Mouse (Mus musculus) gastrocnemius, postnatal 10 days (tissue): ENCODE measurements around the gene Git1. TPM values are rescaled to one million over a fixed set of nuclear protein-coding genes. Genes with fewer than 3 reads are reported as not detected.

Experiments
- DNase-seq: peaks from one replicate; pipeline ENCODE4 v3.0.0; 2021; ENCODE audit warnings: mixed read lengths
- total RNA-seq, 2 experiments: library from RNA; stranded (reverse); gene quantifications; 2 replicates each; pipeline ENCODE4 v1.2.3; 2021

Gene Git1
- total RNA-seq, 2 experiments from 2014 or later: 31.5 to 39.9 TPM

- peak; percentile 3 for DNase-seq
Measured at GRCm38 (mm10) chr11:77483043-77483442, 10.3 kb upstream of the Git1 start.

- DNase-seq: no peak
Measured at GRCm38 (mm10) chr11:77483510-77484255, 9.7 kb upstream of the Git1 start.

GRCm38 (mm10) chr11:77485229-77485628 is 8.1 kb upstream of the Git1 start:
- DNase-seq: no peak

- DNase-seq: no peak
Measured at GRCm38 (mm10) chr11:77486798-77487197, 6.6 kb upstream of the Git1 start.

GRCm38 (mm10) chr11:77488771-77489581 is 4.4 kb upstream of the Git1 start:
- DNase-seq: no peak

- peak; percentile 74 for DNase-seq
Measured at GRCm38 (mm10) chr11:77489591-77490235, 3.6 kb upstream of the Git1 start, which contains the start of gene Ankrd13b. Gene Ankrd13b (minus strand): TSS chr11:77489678.

GRCm38 (mm10) chr11:77490451-77490850 is 2.9 kb upstream of the Git1 start:
- no peak for DNase-seq

GRCm38 (mm10) chr11:77491123-77491501 is 2.2 kb upstream of the Git1 start:
- peak; percentile 92 for DNase-seq

- DNase-seq: peak; percentile 71
Measured at GRCm38 (mm10) chr11:77491502-77492291, 1.7 kb upstream of the Git1 start.

GRCm38 (mm10) chr11:77492311-77492871 is 971 bp upstream of the Git1 start:
- no peak for DNase-seq

- peak; percentile 93 for DNase-seq
Measured at GRCm38 (mm10) chr11:77492911-77493332, 440 bp upstream of the Git1 start.

- no peak for DNase-seq
Measured at GRCm38 (mm10) chr11:77494344-77494676, 948 bp downstream of the Git1 start.

GRCm38 (mm10) chr11:77494782-77495181 is 1.4 kb downstream of the Git1 start:
- no peak for DNase-seq

GRCm38 (mm10) chr11:77495507-77495906 is 2.1 kb downstream of the Git1 start:
- DNase-seq: no peak

GRCm38 (mm10) chr11:77497341-77497756 is 4.0 kb downstream of the Git1 start:
- no peak for DNase-seq

- DNase-seq: no peak
Measured at GRCm38 (mm10) chr11:77497851-77498250, 4.5 kb downstream of the Git1 start.

- no peak for DNase-seq
Measured at GRCm38 (mm10) chr11:77498261-77499139, 5.1 kb downstream of the Git1 start.

- DNase-seq: no peak
Measured at GRCm38 (mm10) chr11:77499354-77499753, 6.0 kb downstream of the Git1 start.

- DNase-seq: peak; percentile 4
Measured at GRCm38 (mm10) chr11:77500361-77501325, 7.3 kb downstream of the Git1 start.
